Mouse (Mus musculus): ENCODE data around the gene Plxnd1. TPM values are rescaled to one million over a fixed set of nuclear protein-coding genes. Genes with fewer than 3 reads are reported as not detected.

Plxnd1 gene
- polyA plus RNA-seq, 1 experiment from 2014 or later: 18.8 TPM

DNA sequence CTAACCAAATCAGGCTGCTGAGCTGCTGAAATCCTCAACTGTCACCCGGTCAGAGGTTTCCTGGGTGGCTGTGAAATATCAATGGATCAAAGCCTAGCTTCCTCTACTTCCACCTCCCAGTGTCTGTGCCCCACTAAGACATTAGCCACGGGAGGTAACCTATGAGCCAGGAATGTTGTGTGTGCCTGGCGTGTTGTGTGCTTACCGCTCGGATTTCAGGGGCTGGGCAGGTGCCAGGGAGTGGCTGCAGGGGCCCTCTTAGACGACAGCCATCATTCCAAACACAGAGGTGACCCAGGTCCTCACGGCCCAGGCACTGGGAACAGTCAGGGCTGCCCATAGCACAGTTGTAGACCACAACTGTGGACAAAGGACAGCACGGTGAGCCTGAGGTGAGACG, 25.7 kb downstream of the Plxnd1 start:
- no peak overlapping the region for H3K4me2 ChIP-seq (replicated peaks; ENCODE audit: low read depth, low read length)
- H3K4me1 ChIP-seq (replicated peaks; ENCODE audit: control insufficient read depth, insufficient read depth, low read length): no peaks in the 10 kb centered on the region
- WGBS: 82% methylated on average over 9 of the region's 9 CpGs

DNA sequence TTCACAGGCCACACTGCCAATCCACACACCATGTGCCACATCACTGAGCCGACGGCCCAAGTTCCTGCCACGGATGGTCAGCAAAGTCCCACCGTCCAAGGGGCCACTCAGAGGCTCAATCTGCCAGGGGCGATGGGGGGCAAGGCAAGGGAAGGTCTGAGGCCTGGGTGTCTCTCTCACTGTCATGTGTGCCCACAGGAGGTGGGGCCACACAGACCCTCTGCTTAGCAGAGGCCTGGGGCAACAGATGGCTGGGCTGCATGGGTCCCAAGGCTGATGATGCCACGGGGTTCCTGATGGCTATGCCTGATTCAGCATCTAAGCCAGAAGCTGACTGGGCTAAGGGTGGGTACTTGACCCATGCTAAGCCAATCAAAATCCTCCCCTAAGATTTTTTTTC, 26.1 kb downstream of the Plxnd1 start:
- no peak; the same call in 1 of the 2 replicates for ATAC-seq (ENCODE audit: low FRiP score)
- Histone ChIP-seq H3K9me3 (ENCODE audit: control insufficient read depth, low read length) (no peaks in the 10 kb centered on the region), H3K4me2 (replicated peaks; ENCODE audit: low read depth, low read length) (no peak overlapping the region), H3K4me3 (ENCODE audit: low read depth, low read length) (no peak overlapping the region), H3K4me1 (replicated peaks; ENCODE audit: control insufficient read depth, insufficient read depth, low read length) (no peaks in the 10 kb centered on the region), H3K27me3 (ENCODE audit: control insufficient read depth, insufficient read depth, low read length) (no peaks in the 10 kb centered on the region), H3K27ac (ENCODE audit: low read depth, low read length) (no peak overlapping the region), H3K9ac (ENCODE audit: low read depth, low read length) (no peak overlapping the region), H3K36me3 (ENCODE audit: control insufficient read depth, insufficient read depth, low read length) (no peaks in the 10 kb centered on the region)
- WGBS: 84% methylated on average over 6 of the region's 6 CpGs
- DNase-seq (ENCODE audit: low spot score): no peak

More for the DNA sequence above, 25.7 kb downstream of the Plxnd1 start:
- no peaks in the 10 kb centered on the region for H3K9me3 ChIP-seq (ENCODE audit: control insufficient read depth, low read length)
- H3K4me3 ChIP-seq (ENCODE audit: low read depth, low read length): no peak overlapping the region
- no peak for DNase-seq (ENCODE audit: low spot score)
- no peaks in the 10 kb centered on the region for H3K27me3 ChIP-seq (ENCODE audit: control insufficient read depth, insufficient read depth, low read length)
- no peaks in the 10 kb centered on the region for H3K36me3 ChIP-seq (ENCODE audit: control insufficient read depth, insufficient read depth, low read length)
- ATAC-seq (ENCODE audit: low FRiP score): no peak
- no peak overlapping the region for H3K9ac ChIP-seq (ENCODE audit: low read depth, low read length)
- no peak overlapping the region for H3K27ac ChIP-seq (ENCODE audit: low read depth, low read length)

DNA sequence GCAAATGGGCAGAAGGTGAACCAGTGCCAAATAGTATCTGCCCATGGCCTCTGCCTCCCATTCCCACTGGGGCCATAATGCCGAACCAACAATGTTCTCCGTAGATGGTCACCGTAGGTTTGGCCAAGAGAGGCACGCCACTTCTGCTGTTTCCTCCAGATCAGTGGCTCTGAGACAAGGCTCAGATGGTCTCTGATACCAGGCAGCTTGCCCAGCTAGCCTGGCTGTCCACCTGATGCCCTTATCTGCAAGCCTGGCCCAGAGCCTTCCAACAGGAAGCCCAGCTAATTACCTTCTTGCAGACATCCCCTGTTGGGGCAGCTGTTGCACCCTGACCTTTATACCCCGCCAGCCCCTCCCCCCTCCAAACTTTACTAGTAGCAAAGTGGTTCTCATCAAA, 26.7 kb downstream of the Plxnd1 start:
- Histone ChIP-seq H3K9ac (ENCODE audit: low read depth, low read length) (no peak overlapping the region), H3K4me2 (replicated peaks; ENCODE audit: low read depth, low read length) (no peak overlapping the region), H3K36me3 (ENCODE audit: control insufficient read depth, insufficient read depth, low read length) (no peaks in the 10 kb centered on the region), H3K27me3 (ENCODE audit: control insufficient read depth, insufficient read depth, low read length) (no peaks in the 10 kb centered on the region), H3K27ac (ENCODE audit: low read depth, low read length) (no peak overlapping the region), H3K4me3 (ENCODE audit: low read depth, low read length) (no peak overlapping the region), H3K9me3 (ENCODE audit: control insufficient read depth, low read length) (no peaks in the 10 kb centered on the region), H3K4me1 (replicated peaks; ENCODE audit: control insufficient read depth, insufficient read depth, low read length) (no peaks in the 10 kb centered on the region)
- no peak for ATAC-seq (ENCODE audit: low FRiP score)
- WGBS: 83% methylated on average over 5 of the region's 5 CpGs
- no peak for DNase-seq (ENCODE audit: low spot score)

DNA sequence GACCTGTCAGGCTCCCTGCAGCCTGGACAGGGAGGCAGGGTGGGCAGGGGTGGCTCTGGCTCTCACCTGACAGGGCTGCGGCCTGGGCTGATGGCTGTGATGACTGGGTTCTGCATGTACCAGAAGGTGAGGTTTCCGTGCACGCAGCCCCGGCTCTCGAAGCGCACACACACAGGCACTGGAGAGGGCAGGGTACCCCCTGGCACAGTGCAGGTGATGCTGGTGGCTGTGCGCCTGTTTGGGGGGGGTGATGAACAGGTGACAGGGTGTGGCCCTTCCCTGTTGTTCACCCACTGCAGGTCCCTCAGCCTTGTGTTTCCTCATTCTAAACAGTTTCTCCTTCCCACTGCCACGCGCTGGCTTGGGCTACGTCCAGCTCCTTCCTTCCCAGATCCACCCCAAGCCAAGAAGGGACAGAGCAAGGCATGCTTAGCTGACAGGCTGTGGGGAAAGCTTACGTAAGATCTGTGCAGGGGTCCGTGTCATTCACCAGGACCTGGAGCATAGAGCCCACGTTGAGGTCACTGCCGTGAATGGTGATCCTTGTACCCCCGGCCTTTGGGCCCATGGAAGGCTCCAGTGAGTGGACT, 27.4 kb downstream of the Plxnd1 start:
- no peaks in the 10 kb centered on the region for H3K4me1 ChIP-seq (replicated peaks; ENCODE audit: control insufficient read depth, insufficient read depth, low read length)
- no peak for ATAC-seq (ENCODE audit: low FRiP score)

DNA sequence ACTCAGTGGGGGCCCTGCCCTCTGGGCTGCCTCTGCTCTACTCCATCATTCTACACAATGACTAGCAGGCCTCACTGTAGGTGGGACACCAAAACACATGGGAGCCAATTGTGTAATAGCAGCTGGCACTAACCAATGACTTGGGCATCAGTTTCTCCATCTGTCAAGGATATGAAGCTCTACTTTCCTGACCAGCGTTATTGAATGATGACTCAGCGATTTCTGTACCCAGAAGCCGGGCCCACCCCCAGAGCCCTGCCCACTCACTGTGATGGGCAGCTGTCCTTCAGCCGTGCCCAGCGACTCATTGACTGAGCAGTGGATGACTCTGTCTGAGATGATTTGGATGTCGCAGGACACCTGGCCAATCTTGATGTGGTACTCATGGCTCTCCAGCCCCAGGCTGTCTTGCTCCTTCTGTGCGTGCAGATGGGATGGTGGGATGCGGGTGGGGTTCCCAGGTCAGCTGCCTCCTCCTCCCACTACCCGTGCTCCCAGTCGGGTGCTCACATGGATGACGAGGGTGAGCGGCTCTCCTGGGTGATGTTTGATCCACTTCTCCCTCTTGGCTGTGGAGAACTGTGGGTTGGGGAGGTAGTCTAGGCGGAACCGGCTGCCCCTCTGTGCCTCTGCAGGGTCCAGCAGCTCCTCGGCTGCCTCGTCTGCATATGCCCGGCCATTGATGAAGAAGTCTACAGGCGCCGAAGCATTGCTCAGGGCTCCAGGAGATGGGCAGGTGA, 28.4 kb downstream of the Plxnd1 start:
- H3K4me3 ChIP-seq (ENCODE audit: low read depth, low read length): no peak overlapping the region
- H3K4me1 ChIP-seq (replicated peaks; ENCODE audit: control insufficient read depth, insufficient read depth, low read length): no peaks in the 10 kb centered on the region
- H3K9ac ChIP-seq (ENCODE audit: low read depth, low read length): no peak overlapping the region
- no peak overlapping the region for H3K4me2 ChIP-seq (replicated peaks; ENCODE audit: low read depth, low read length)
- no peak overlapping the region for H3K27ac ChIP-seq (ENCODE audit: low read depth, low read length)
- H3K27me3 ChIP-seq (ENCODE audit: control insufficient read depth, insufficient read depth, low read length): no peaks in the 10 kb centered on the region
- no peaks in the 10 kb centered on the region for H3K9me3 ChIP-seq (ENCODE audit: control insufficient read depth, low read length)
- 94% methylated on average over 19 of the region's 19 CpGs for WGBS
- DNase-seq (ENCODE audit: low spot score) (no peak), ATAC-seq (ENCODE audit: low FRiP score) (no peak)
- H3K36me3 ChIP-seq (ENCODE audit: control insufficient read depth, insufficient read depth, low read length): no peaks in the 10 kb centered on the region

More for the DNA sequence above, 27.4 kb downstream of the Plxnd1 start:
- H3K27me3 ChIP-seq (ENCODE audit: control insufficient read depth, insufficient read depth, low read length): no peaks in the 10 kb centered on the region
- DNase-seq (ENCODE audit: low spot score): no peak
- WGBS: 93% methylated on average over 15 of the region's 15 CpGs
- H3K4me2 ChIP-seq (replicated peaks; ENCODE audit: low read depth, low read length): no peak overlapping the region
- no peaks in the 10 kb centered on the region for H3K9me3 ChIP-seq (ENCODE audit: control insufficient read depth, low read length)
- H3K27ac ChIP-seq (ENCODE audit: low read depth, low read length): no peak overlapping the region
- H3K4me3 ChIP-seq (ENCODE audit: low read depth, low read length): no peak overlapping the region
- H3K9ac ChIP-seq (ENCODE audit: low read depth, low read length): no peak overlapping the region
- H3K36me3 ChIP-seq (ENCODE audit: control insufficient read depth, insufficient read depth, low read length): no peaks in the 10 kb centered on the region

DNA sequence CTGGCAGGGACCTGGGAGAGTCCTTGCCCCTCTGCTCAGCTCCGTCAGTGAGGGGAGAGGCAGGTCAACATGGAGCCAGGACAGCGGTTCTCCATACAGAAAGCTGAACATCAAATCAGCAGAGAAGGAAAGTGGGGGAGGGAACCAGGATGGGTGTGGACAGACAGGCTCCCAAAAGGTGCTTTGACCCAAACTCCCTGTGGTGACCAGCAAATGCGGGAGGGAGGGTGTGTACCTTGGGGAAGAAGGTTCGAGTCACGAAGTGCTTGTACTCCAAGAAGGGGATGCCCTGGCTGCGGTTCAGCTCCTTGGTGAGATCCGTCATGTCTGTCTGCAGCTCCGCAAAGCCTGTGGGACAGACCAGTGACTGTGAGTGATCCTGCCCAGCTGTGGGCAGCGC, 31.1 kb downstream of the Plxnd1 start:
- WGBS: 72% methylated on average over 9 of the region's 9 CpGs
- Histone ChIP-seq H3K27me3 (ENCODE audit: control insufficient read depth, insufficient read depth, low read length) (no peaks in the 10 kb centered on the region), H3K4me2 (replicated peaks; ENCODE audit: low read depth, low read length) (no peak overlapping the region), H3K4me3 (ENCODE audit: low read depth, low read length) (no peak overlapping the region), H3K9ac (ENCODE audit: low read depth, low read length) (no peak overlapping the region), H3K27ac (ENCODE audit: low read depth, low read length) (no peak overlapping the region), H3K4me1 (replicated peaks; ENCODE audit: control insufficient read depth, insufficient read depth, low read length) (no peaks in the 10 kb centered on the region), H3K9me3 (ENCODE audit: control insufficient read depth, low read length) (no peaks in the 10 kb centered on the region), H3K36me3 (ENCODE audit: control insufficient read depth, insufficient read depth, low read length) (no peaks in the 10 kb centered on the region)
- DNase-seq (ENCODE audit: low spot score) (no peak), ATAC-seq (ENCODE audit: low FRiP score) (no peak)

DNA sequence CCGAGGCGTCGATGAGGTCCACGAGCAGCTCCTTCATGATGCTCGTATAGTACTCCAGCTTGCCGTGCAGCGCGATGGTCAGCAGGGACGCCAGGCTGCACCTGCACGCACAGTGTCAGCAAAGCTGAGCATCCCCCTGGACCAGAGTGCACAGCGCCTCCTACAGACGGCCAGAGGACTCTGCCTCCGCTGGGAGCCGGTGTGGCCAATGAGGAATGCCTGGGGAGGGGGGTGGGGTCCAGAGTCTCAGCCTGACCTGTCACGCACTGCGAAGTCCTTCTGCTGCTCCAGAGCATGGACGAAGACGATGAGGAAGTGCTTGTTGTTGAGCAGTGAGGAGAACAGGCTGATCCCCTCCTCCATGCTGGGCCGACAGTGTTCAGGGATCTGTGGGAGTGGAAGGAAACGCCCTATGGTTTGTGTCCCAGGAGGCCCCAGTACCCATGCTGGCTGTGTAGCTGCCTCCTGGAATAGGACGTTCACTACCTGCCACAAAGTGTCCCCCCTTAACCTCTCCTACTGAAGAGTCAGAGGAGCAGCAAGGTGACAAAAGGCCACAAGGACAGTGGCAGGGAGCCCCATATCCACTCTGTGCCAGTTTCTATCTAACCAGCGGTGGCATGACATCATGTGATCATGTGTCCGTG, 32.2 kb downstream of the Plxnd1 start:
- H3K4me1 ChIP-seq (replicated peaks; ENCODE audit: control insufficient read depth, insufficient read depth, low read length): no peaks in the 10 kb centered on the region; the same call in 1 of the 2 replicates
- H3K9ac ChIP-seq (ENCODE audit: low read depth, low read length): no peak overlapping the region
- H3K27me3 ChIP-seq (ENCODE audit: control insufficient read depth, insufficient read depth, low read length): no peaks in the 10 kb centered on the region
- H3K4me3 ChIP-seq (ENCODE audit: low read depth, low read length): no peak overlapping the region
- DNase-seq (ENCODE audit: low spot score) (peak; percentile 54), ATAC-seq (ENCODE audit: low FRiP score) (no peak)
- H3K36me3 ChIP-seq (ENCODE audit: control insufficient read depth, insufficient read depth, low read length): no peaks in the 10 kb centered on the region
- no peak overlapping the region for H3K27ac ChIP-seq (ENCODE audit: low read depth, low read length)
- H3K9me3 ChIP-seq (ENCODE audit: control insufficient read depth, low read length): no peaks in the 10 kb centered on the region
- no peak overlapping the region for H3K4me2 ChIP-seq (replicated peaks; ENCODE audit: low read depth, low read length)
- 34% methylated on average over 23 of the region's 23 CpGs for WGBS

DNA sequence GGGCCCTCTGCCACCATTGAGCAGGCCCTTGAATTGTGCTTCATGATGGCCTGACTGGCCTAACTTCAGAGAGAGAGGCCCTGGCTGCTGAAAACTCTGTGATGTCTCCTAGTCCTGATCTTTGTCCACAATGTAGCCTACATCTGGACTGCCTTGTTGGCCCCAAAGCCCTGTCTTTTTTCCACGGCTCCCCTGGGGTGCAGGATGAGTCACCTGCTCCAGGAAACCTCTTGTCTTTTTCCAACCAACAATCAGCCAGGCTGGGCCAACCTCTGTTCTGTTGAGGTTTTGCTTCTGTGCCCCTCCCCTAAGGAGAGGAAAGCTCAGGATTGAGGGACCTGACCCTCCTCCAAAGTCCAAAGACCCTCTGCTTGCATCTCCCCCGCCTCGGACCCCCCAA, 33.1 kb downstream of the Plxnd1 start:
- Histone ChIP-seq H3K9ac (ENCODE audit: low read depth, low read length) (no peak overlapping the region), H3K27me3 (ENCODE audit: control insufficient read depth, insufficient read depth, low read length) (no peaks in the 10 kb centered on the region), H3K4me2 (replicated peaks; ENCODE audit: low read depth, low read length) (no peak overlapping the region), H3K36me3 (ENCODE audit: control insufficient read depth, insufficient read depth, low read length) (no peaks in the 10 kb centered on the region), H3K4me1 (replicated peaks; ENCODE audit: control insufficient read depth, insufficient read depth, low read length) (peaks cover 4% of the 10 kb centered on the region), H3K9me3 (ENCODE audit: control insufficient read depth, low read length) (no peaks in the 10 kb centered on the region), H3K4me3 (ENCODE audit: low read depth, low read length) (no peak overlapping the region), H3K27ac (ENCODE audit: low read depth, low read length) (no peak overlapping the region)
- 90% methylated on average over 3 of the region's 3 CpGs for WGBS
- ATAC-seq (ENCODE audit: low FRiP score): no peak
- no peak for DNase-seq (ENCODE audit: low spot score)

DNA sequence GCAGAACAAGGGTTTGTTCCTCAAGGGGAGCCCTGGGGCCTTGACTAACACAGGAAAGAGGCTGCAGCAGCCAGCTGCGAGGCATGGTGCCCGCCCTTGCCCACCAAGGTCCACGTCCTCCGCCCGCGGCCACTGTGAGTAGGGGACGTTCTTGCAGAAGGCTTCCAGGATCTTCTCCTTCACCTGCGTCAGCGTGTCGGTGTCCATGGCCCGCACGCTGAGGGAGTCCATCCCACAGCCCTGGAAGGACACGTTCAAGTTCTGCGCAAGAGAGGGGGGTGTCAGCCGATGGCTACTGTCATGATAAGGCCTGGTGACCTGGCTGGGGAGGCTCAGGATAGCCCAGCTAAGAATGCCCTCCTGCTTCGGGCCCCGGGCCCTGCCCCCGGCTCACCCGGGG, 34.5 kb downstream of the Plxnd1 start:
- 91% methylated on average over 19 of the region's 19 CpGs for WGBS
- Histone ChIP-seq H3K4me1 (replicated peaks; ENCODE audit: control insufficient read depth, insufficient read depth, low read length) (peaks cover 4% of the 10 kb centered on the region), H3K4me3 (ENCODE audit: low read depth, low read length) (no peak overlapping the region)

More for the DNA sequence above, 34.5 kb downstream of the Plxnd1 start:
- DNase-seq (ENCODE audit: low spot score) (no peak), ATAC-seq (ENCODE audit: low FRiP score) (no peak)
- Histone ChIP-seq H3K9me3 (ENCODE audit: control insufficient read depth, low read length) (no peaks in the 10 kb centered on the region), H3K27me3 (ENCODE audit: control insufficient read depth, insufficient read depth, low read length) (no peaks in the 10 kb centered on the region), H3K4me2 (replicated peaks; ENCODE audit: low read depth, low read length) (no peak overlapping the region), H3K9ac (ENCODE audit: low read depth, low read length) (no peak overlapping the region), H3K27ac (ENCODE audit: low read depth, low read length) (no peak overlapping the region), H3K36me3 (ENCODE audit: control insufficient read depth, insufficient read depth, low read length) (no peaks in the 10 kb centered on the region)

Data from hindbrain, embryonic 11.5 days (tissue).